Mouse (Mus musculus) gastrocnemius, postnatal 14 days (tissue): ENCODE results near the gene Sumo1. TPM values are rescaled to one million over a fixed set of nuclear protein-coding genes. Genes with fewer than 3 reads are reported as not detected.
A peak's percentile ranks its signal among the peaks of the same experiment; 100 is the strongest.

Experiments used
- DNase-seq: peaks from one replicate; pipeline ENCODE4 v3.0.0; 2021; ENCODE audit warnings: mixed read lengths
- intact Hi-C: fragments of 180-260 bp; cut with DNase I; formaldehyde crosslinking; loops from one replicate; pipeline ENCODE4 v1.15.1; 2025; ENCODE audit warnings: low total_unique reads
- total RNA-seq, 2 experiments: library from RNA; stranded (reverse); gene quantifications; 2 replicates each; pipeline ENCODE4 v1.2.3; 2021

Sumo1 gene
- total RNA-seq, 2 experiments from 2014 or later, result 54.3 to 61.5 TPM

- DNase-seq, result peak; percentile 25
- intact Hi-C loops, result no loop called here
Observed at GRCm38 (mm10) chr1:59603893-59604292, 66.7 kb downstream of the Sumo1 start.

- intact Hi-C loops, result no loop called here
- DNase-seq, result no peak
Observed at GRCm38 (mm10) chr1:59603417-59603712, 67.3 kb downstream of the Sumo1 start.

GRCm38 (mm10) chr1:59602531-59603416 lies 67.9 kb downstream of the Sumo1 start:
- intact Hi-C loops, result no loop called here

GRCm38 (mm10) chr1:59595609-59596008 lies 75.0 kb downstream of the Sumo1 start:
- intact Hi-C loops, result no loop called here
- DNase-seq, result no peak

More at GRCm38 (mm10) chr1:59602531-59603416, 67.9 kb downstream of the Sumo1 start:
- DNase-seq, result no peak

GRCm38 (mm10) chr1:59594586-59595266 lies 75.9 kb downstream of the Sumo1 start:
- intact Hi-C loops, result no loop called here
- no peak for DNase-seq

- no peak for DNase-seq
- intact Hi-C loops, result no loop called here
Observed at GRCm38 (mm10) chr1:59593622-59594035, 77.0 kb downstream of the Sumo1 start.

- intact Hi-C loops, result no loop called here
- DNase-seq, result no peak
Observed at GRCm38 (mm10) chr1:59592876-59593275, 77.8 kb downstream of the Sumo1 start.

GRCm38 (mm10) chr1:59592359-59592758 lies 78.3 kb downstream of the Sumo1 start:
- DNase-seq, result no peak

GRCm38 (mm10) chr1:59589271-59589670 lies 81.4 kb downstream of the Sumo1 start:
- no peak for DNase-seq
- intact Hi-C loops, result no loop called here

More at GRCm38 (mm10) chr1:59592359-59592758, 78.3 kb downstream of the Sumo1 start:
- intact Hi-C loops, result no loop called here

GRCm38 (mm10) chr1:59584656-59585410 lies 85.8 kb downstream of the Sumo1 start:
- intact Hi-C loops, result loop anchor here (5.0 kb wide), 1 partner anchor 93 kb away; no protein-coding TSS in a partner anchor
- DNase-seq, result peak; percentile 74

GRCm38 (mm10) chr1:59580880-59581279 lies 89.8 kb downstream of the Sumo1 start:
- intact Hi-C loops, result loop anchor here (5.0 kb wide), 1 partner anchor 89 kb away; no protein-coding TSS in a partner anchor
- DNase-seq, result no peak

- intact Hi-C loops, result loop anchor here (5.0 kb wide), 1 partner anchor 88 kb away; no protein-coding TSS in a partner anchor
- DNase-seq, result no peak
Observed at GRCm38 (mm10) chr1:59580131-59580751, 90.4 kb downstream of the Sumo1 start.

- intact Hi-C loops, result loop anchor here (2.0 kb wide), 1 partner anchor 261 kb away; no protein-coding TSS in a partner anchor
- no peak for DNase-seq
Observed at GRCm38 (mm10) chr1:59579327-59579726, 91.3 kb downstream of the Sumo1 start.

GRCm38 (mm10) chr1:59578770-59579169 lies 91.9 kb downstream of the Sumo1 start:
- intact Hi-C loops, result loop anchor here (2.0 kb wide), 1 partner anchor 260 kb away; no protein-coding TSS in a partner anchor
- DNase-seq, result no peak

GRCm38 (mm10) chr1:59574262-59575187 lies 96.1 kb downstream of the Sumo1 start:
- no peak for DNase-seq
- intact Hi-C loops, result no loop called here

- intact Hi-C loops, result no loop called here
- DNase-seq, result no peak
Observed at GRCm38 (mm10) chr1:59573843-59574242, 96.8 kb downstream of the Sumo1 start.

GRCm38 (mm10) chr1:59571502-59571901 lies 99.1 kb downstream of the Sumo1 start:
- DNase-seq, result no peak
- intact Hi-C loops, result no loop called here

- intact Hi-C loops, result no loop called here
- DNase-seq, result no peak
Observed at GRCm38 (mm10) chr1:59570767-59571166, 99.9 kb downstream of the Sumo1 start.
